Mouse (Mus musculus) E14TG2a.4 (cell line): ENCODE data around the gene Dagla.

ENCODE experiments used
- CTCF ChIP-seq: conservative IDR thresholded peaks from 2 replicates; pipeline ENCODE4 v1.5.1; 2014; ENCODE audit warnings: low read length
- NANOG ChIP-seq: IDR thresholded peaks from 2 replicates; pipeline ENCODE4 v1.6.1; 2014; ENCODE audit warnings: borderline replicate concordance, low read length, mixed read lengths
- POU5F1 ChIP-seq: IDR thresholded peaks from 2 replicates; pipeline ENCODE4 v1.6.1; 2014; ENCODE audit warnings: low read length, borderline replicate concordance

DNA sequence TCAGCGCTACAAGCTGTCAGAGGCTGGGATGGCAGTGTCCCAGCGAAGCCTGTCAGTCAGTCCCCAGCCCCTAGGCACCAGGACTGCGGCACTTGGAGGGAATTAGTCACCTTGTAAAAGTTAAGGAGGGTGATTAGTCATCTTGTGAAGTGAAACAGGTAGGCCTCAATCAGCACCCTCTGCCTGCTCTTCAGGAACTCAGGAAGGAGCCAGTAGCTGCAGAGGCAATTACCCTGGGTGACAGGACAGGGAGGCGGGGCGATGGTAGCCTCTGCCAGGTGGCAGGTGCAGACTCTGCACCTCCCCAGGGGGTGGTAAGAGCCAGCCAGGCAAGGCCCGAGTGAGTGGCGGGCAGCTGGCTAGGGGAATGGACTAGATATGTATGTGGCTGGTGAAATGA lies 43.3 kb downstream of the Dagla start:
- TF ChIP-seq CTCF (no peak), NANOG (no peak), POU5F1 (no peak)
